ENCODE assay signal across 11 mouse cellular contexts in the genomic region with DNA sequence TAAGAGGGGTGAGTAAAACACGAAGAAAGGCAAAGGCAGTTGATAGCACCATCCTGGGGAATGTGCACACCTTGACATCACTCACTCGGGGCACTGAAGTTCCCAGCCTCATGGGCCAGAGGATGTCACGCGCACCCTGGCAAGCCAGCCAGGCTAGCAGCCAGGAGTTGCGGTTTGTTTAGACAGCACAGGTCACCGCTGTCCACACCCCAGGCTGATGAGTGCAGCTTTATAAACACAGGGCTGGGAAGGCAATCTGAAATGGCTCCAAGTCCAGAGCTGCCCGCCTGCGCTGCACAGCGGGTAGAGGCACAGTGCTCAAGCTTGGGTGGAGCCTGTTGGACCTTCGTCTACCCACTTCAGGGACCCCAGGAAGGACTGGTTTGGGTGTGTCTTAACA.
DNase-seq lines count a peak whose midpoint lies in the region; ATAC-seq and TF ChIP-seq lines count a peak whose summit lies in the region.
"Had no signal": no experiment of that assay in that cellular context is flagged by ENCODE, and none has a peak within 500 bp of the region (broad histone marks: within the 10 kb centered on the region; RNA-seq: fewer than 3 reads in every experiment).

No protein-coding gene starts in this region.

- TF ChIP-seq EP300 in heart, adult 2 months (IDR thresholded peaks at IDR 0.05; ENCODE audit: insufficient read depth, low read depth, low read length) = peak; percentile 79

- 40% methylated on average over 10 of the region's 10 CpGs for WGBS in heart, adult 2 months
- 31% methylated on average over 10 of the region's 10 CpGs for WGBS in heart, embryonic 12.5 days

- H3K27me3 ChIP-seq in heart, adult 2 months (ENCODE audit: control insufficient read depth, insufficient read depth, low read length) = no peaks in the 10 kb centered on the region
- peaks cover 41% of the 10 kb centered on the region for H3K27me3 ChIP-seq in heart, embryonic 12.5 days (replicated peaks)

- no peak overlapping the region for H3K4me3 ChIP-seq in heart, adult 2 months
- no peak overlapping the region for H3K4me3 ChIP-seq in heart, embryonic 12.5 days
- H3K4me3 ChIP-seq: left cerebral cortex, adult 2 months had no signal

- H3K4me1 ChIP-seq in heart, adult 2 months (ENCODE audit: control insufficient read depth, insufficient read depth, low read length) = no peaks in the 10 kb centered on the region; the same call in none of the 2 replicates
- H3K4me1 ChIP-seq in heart, embryonic 12.5 days (replicated peaks) = peaks cover 7% of the 10 kb centered on the region

- intact Hi-C loops in heart, adult 2 months (cut with DNase I) = loop anchor here (2.0 kb wide), 1 partner anchor 21 kb away; no protein-coding TSS in a partner anchor

- peak overlapping the region; percentile 17; the same call in 1 of the 2 replicates for H3K27ac ChIP-seq in heart, adult 2 months
- H3K27ac ChIP-seq in heart, embryonic 12.5 days (ENCODE audit: poor library complexity, severe bottlenecking) = no peak overlapping the region
- H3K27ac ChIP-seq: left cerebral cortex, adult 2 months had no signal

- DNase-seq in heart, adult 2 months = peak; percentile 61 to 69
- peak; percentile 9 for DNase-seq in gonadal fat pad, adult 2 months (ENCODE audit: low read depth)
- DNase-seq in kidney, postnatal 25 days = peak; percentile 37 to 59
- DNase-seq in lung, postnatal 4 days = peak; percentile 38 to 72
- no peak for DNase-seq in retina, postnatal 1 day
- no peak for DNase-seq in cerebellum, adult 9-10 months
- DNase-seq: cerebellum, adult 8-10 months had no signal

- H3K36me3 ChIP-seq in heart, adult 2 months (ENCODE audit: control insufficient read depth, insufficient read depth, low read length) = no peaks in the 10 kb centered on the region
- H3K36me3 ChIP-seq in heart, embryonic 12.5 days = no peaks in the 10 kb centered on the region

- no peak for TF ChIP-seq POLR2A in heart, adult 2 months (IDR thresholded peaks at IDR 0.05; ENCODE audit: insufficient read depth, low read depth, low read length)

- no peaks in the 10 kb centered on the region for H3K9me3 ChIP-seq in heart, embryonic 12.5 days (replicated peaks)

- no peak overlapping the region for H3K9ac ChIP-seq in heart, adult 2 months (ENCODE audit: low read depth, low read length)
- no peak overlapping the region for H3K9ac ChIP-seq in heart, embryonic 12.5 days

- ATAC-seq in heart, embryonic 12.5 days (ENCODE audit: insufficient number of reproducible peaks, low FRiP score) = no peak
- no peak for ATAC-seq in megakaryocyte progenitor cell, adult 5-6 weeks (replicated peaks; ENCODE audit: poor library complexity)
- ATAC-seq: hindbrain, embryonic 16.5 days had no signal

- TF ChIP-seq CTCF in heart, adult 2 months (IDR thresholded peaks at IDR 0.05) = no peak

- H3K4me2 ChIP-seq in heart, embryonic 12.5 days = no peak overlapping the region

- H3K79me2 ChIP-seq in heart, adult 2 months (replicated peaks; ENCODE audit: control insufficient read depth, insufficient read depth, low read length) = no peaks in the 10 kb centered on the region

Comparison
In these comparisons a context has a peak if more than half of its experiments do, and no peak if none do; other contexts are left out.
1. DNase-seq: peak in heart, adult 2 months (2 of 2), gonadal fat pad, adult 2 months (single experiment), kidney, postnatal 25 days (2 of 2) and lung, postnatal 4 days (2 of 2); none in retina, postnatal 1 day (single experiment) and cerebellum, adult 9-10 months (single experiment).